Mouse (Mus musculus): ENCODE results near the gene Gprin2. TPM values are rescaled to one million over a fixed set of nuclear protein-coding genes. Genes with fewer than 3 reads are reported as not detected.

Gprin2 gene
- polyA plus RNA-seq, 1 experiment from 2014 or later, result 0.16 TPM

- ATAC-seq (replicated peaks; ENCODE audit: low FRiP score), result no peak
- Histone ChIP-seq H3K27me3 (replicated peaks; ENCODE audit: control insufficient read depth, insufficient read depth, low read length) (no peaks in the 10 kb centered on the region), H3K9ac (ENCODE audit: low read depth, low read length) (no peak overlapping the region), H3K9me3 (ENCODE audit: control insufficient read depth, low read length) (no peaks in the 10 kb centered on the region), H3K4me2 (no peak overlapping the region), H3K27ac (ENCODE audit: low read depth, low read length) (no peak overlapping the region), H3K36me3 (ENCODE audit: control insufficient read depth, insufficient read depth, low read length) (no peaks in the 10 kb centered on the region), H3K4me3 (ENCODE audit: low read depth, low read length) (no peak overlapping the region), H3K4me1 (replicated peaks; ENCODE audit: control insufficient read depth, insufficient read depth, low read length) (no peaks in the 10 kb centered on the region)
- no peak for DNase-seq (ENCODE audit: low spot score)
- 85% methylated on average over 10 of the region's 10 CpGs for WGBS
Measured at GRCm38 (mm10) chr14:34142915-34143314, 58.5 kb downstream of the Gprin2 start.

- H3K27me3 ChIP-seq (replicated peaks; ENCODE audit: control insufficient read depth, insufficient read depth, low read length), result no peaks in the 10 kb centered on the region
- 59% methylated on average over 1 of the region's 1 CpGs for WGBS
- H3K27ac ChIP-seq (ENCODE audit: low read depth, low read length), result no peak overlapping the region
- H3K4me2 ChIP-seq, result no peak overlapping the region
- H3K4me3 ChIP-seq (ENCODE audit: low read depth, low read length), result no peak overlapping the region
- H3K4me1 ChIP-seq (replicated peaks; ENCODE audit: control insufficient read depth, insufficient read depth, low read length), result no peaks in the 10 kb centered on the region
- no peaks in the 10 kb centered on the region for H3K9me3 ChIP-seq (ENCODE audit: control insufficient read depth, low read length)
- no peak overlapping the region for H3K9ac ChIP-seq (ENCODE audit: low read depth, low read length)
- H3K36me3 ChIP-seq (ENCODE audit: control insufficient read depth, insufficient read depth, low read length), result no peaks in the 10 kb centered on the region
- DNase-seq (ENCODE audit: low spot score) (no peak), ATAC-seq (replicated peaks; ENCODE audit: low FRiP score) (no peak)
Measured at GRCm38 (mm10) chr14:34142316-34142715, 59.1 kb downstream of the Gprin2 start.

GRCm38 (mm10) chr14:34139671-34140664 is 61.5 kb downstream of the Gprin2 start:
- H3K4me1 ChIP-seq (replicated peaks; ENCODE audit: control insufficient read depth, insufficient read depth, low read length), result no peaks in the 10 kb centered on the region
- 87% methylated on average over 15 of the region's 15 CpGs for WGBS
- H3K36me3 ChIP-seq (ENCODE audit: control insufficient read depth, insufficient read depth, low read length), result no peaks in the 10 kb centered on the region
- H3K4me3 ChIP-seq (ENCODE audit: low read depth, low read length), result no peak overlapping the region
- no peak overlapping the region for H3K9ac ChIP-seq (ENCODE audit: low read depth, low read length)
- ATAC-seq (replicated peaks; ENCODE audit: low FRiP score) (no peak), DNase-seq (ENCODE audit: low spot score) (no peak)
- H3K4me2 ChIP-seq, result no peak overlapping the region
- no peaks in the 10 kb centered on the region for H3K9me3 ChIP-seq (ENCODE audit: control insufficient read depth, low read length)
- no peaks in the 10 kb centered on the region for H3K27me3 ChIP-seq (replicated peaks; ENCODE audit: control insufficient read depth, insufficient read depth, low read length)
- H3K27ac ChIP-seq (ENCODE audit: low read depth, low read length), result no peak overlapping the region

Other genes with a start within 250 kb of the Gprin2 start
- gene Rbp3, start 247.7 kb downstream of the Gprin2 start, polyA plus RNA-seq (2014; fragmentation: Nextera tagmentation; extraction: Ambion mirVana), result 0.12 TPM in 2 replicates
- gene Zfp488, start 222.9 kb downstream of the Gprin2 start, polyA plus RNA-seq (2014; fragmentation: Nextera tagmentation; extraction: Ambion mirVana), result 0.08 TPM in 1 of 2 replicates, not detected in the other
- not detected in 2 replicates for gene Gm30083, start 186.5 kb downstream of the Gprin2 start, polyA plus RNA-seq (2014; fragmentation: Nextera tagmentation; extraction: Ambion mirVana)
- gene Gm5460, start 184.9 kb downstream of the Gprin2 start, polyA plus RNA-seq (2014; fragmentation: Nextera tagmentation; extraction: Ambion mirVana), result not detected in 2 replicates
- gene Antxrl, start 148.9 kb downstream of the Gprin2 start, polyA plus RNA-seq (2014; fragmentation: Nextera tagmentation; extraction: Ambion mirVana), result not detected in 2 replicates
- gene Anxa8, start 115.7 kb downstream of the Gprin2 start, polyA plus RNA-seq (2014; fragmentation: Nextera tagmentation; extraction: Ambion mirVana), result 0.14 and 0.27 TPM in 2 replicates
- gene A630023A22Rik, start 98.9 kb downstream of the Gprin2 start, polyA plus RNA-seq (2014; fragmentation: Nextera tagmentation; extraction: Ambion mirVana), result not detected in 2 replicates
- gene Npy4r, start 49.2 kb downstream of the Gprin2 start, polyA plus RNA-seq (2014; fragmentation: Nextera tagmentation; extraction: Ambion mirVana), result 0.04 and 0.06 TPM in 2 replicates
- gene Syt15, start 17.9 kb upstream of the Gprin2 start, polyA plus RNA-seq (2014; fragmentation: Nextera tagmentation; extraction: Ambion mirVana), result 0.21 and 0.29 TPM in 2 replicates
- gene Shld2, start 108.8 kb upstream of the Gprin2 start, polyA plus RNA-seq (2014; fragmentation: Nextera tagmentation; extraction: Ambion mirVana), result 10.5 and 15.4 TPM in 2 replicates
- gene Glud1, start 109.1 kb upstream of the Gprin2 start, polyA plus RNA-seq (2014; fragmentation: Nextera tagmentation; extraction: Ambion mirVana), result 182 and 192 TPM in 2 replicates
- 0.66 TPM in 1 of 2 replicates, not detected in the other for gene Fam25c, start 153.8 kb upstream of the Gprin2 start, polyA plus RNA-seq (2014; fragmentation: Nextera tagmentation; extraction: Ambion mirVana)
- gene Sncg, start 173.1 kb upstream of the Gprin2 start, polyA plus RNA-seq (2014; fragmentation: Nextera tagmentation; extraction: Ambion mirVana), result 1.6 and 1.8 TPM in 2 replicates
- gene Mmrn2, start 173.8 kb upstream of the Gprin2 start, polyA plus RNA-seq (2014; fragmentation: Nextera tagmentation; extraction: Ambion mirVana), result 5.3 and 6.2 TPM in 2 replicates